Mouse (Mus musculus): Measurements from ENCODE around the gene P4ha3.

GRCm38 (mm10) chr7:100317534-100317933 lies 32.2 kb downstream of the P4ha3 start:
- no peak for TF ChIP-seq POLR2A (IDR thresholded peaks at IDR 0.05; ENCODE audit: low read depth, low read length)
- TF ChIP-seq CTCF (conservative IDR thresholded peaks at IDR 0.05; ENCODE audit: insufficient read depth, insufficient read length, low read depth, low read length), result no peak

All from kidney, adult 2 months (tissue).